Mouse (Mus musculus): ENCODE data around the gene Pi4k2a.

Gene Pi4k2a

GRCm38 (mm10) chr19:42135070-42135469 lies 44.8 kb downstream of the Pi4k2a start:
- no peak for DNase-seq (ENCODE audit: low spot score)

- no peak for DNase-seq (ENCODE audit: low spot score)
Measured at GRCm38 (mm10) chr19:42136126-42136525, 45.9 kb downstream of the Pi4k2a start.

GRCm38 (mm10) chr19:42137167-42137672 lies 47.0 kb downstream of the Pi4k2a start:
- DNase-seq (ENCODE audit: low spot score): no peak

- no peak for DNase-seq (ENCODE audit: low spot score)
Measured at GRCm38 (mm10) chr19:42138517-42139285, 48.4 kb downstream of the Pi4k2a start.

- DNase-seq (ENCODE audit: low spot score): no peak
Measured at GRCm38 (mm10) chr19:42139724-42140517, 49.7 kb downstream of the Pi4k2a start.

- no peak for DNase-seq (ENCODE audit: low spot score)
Measured at GRCm38 (mm10) chr19:42141998-42142397, 51.7 kb downstream of the Pi4k2a start.

- DNase-seq (ENCODE audit: low spot score): no peak
Measured at GRCm38 (mm10) chr19:42142757-42143156, 52.5 kb downstream of the Pi4k2a start.

- DNase-seq (ENCODE audit: low spot score): no peak
Measured at GRCm38 (mm10) chr19:42144067-42144466, 53.8 kb downstream of the Pi4k2a start.

GRCm38 (mm10) chr19:42144541-42145167 lies 54.4 kb downstream of the Pi4k2a start:
- DNase-seq (ENCODE audit: low spot score): peak; percentile 83

- DNase-seq (ENCODE audit: low spot score): no peak
Measured at GRCm38 (mm10) chr19:42145210-42145609, 54.9 kb downstream of the Pi4k2a start.

GRCm38 (mm10) chr19:42145731-42146130 lies 55.5 kb downstream of the Pi4k2a start:
- DNase-seq (ENCODE audit: low spot score): no peak

GRCm38 (mm10) chr19:42146276-42147010 lies 56.2 kb downstream of the Pi4k2a start:
- DNase-seq (ENCODE audit: low spot score): no peak

- no peak for DNase-seq (ENCODE audit: low spot score)
Measured at GRCm38 (mm10) chr19:42147170-42147768, 57.0 kb downstream of the Pi4k2a start, which contains the start of gene Marveld1. Marveld1 (plus strand) TSS chr19:42147400.

- DNase-seq (ENCODE audit: low spot score): no peak
Measured at GRCm38 (mm10) chr19:42147769-42148568, 57.7 kb downstream of the Pi4k2a start.

GRCm38 (mm10) chr19:42148569-42148860 lies 58.2 kb downstream of the Pi4k2a start:
- no peak for DNase-seq (ENCODE audit: low spot score)

GRCm38 (mm10) chr19:42151990-42152389 lies 61.7 kb downstream of the Pi4k2a start:
- peak; percentile 80 for DNase-seq (ENCODE audit: low spot score)

GRCm38 (mm10) chr19:42157493-42158237 lies 67.4 kb downstream of the Pi4k2a start:
- DNase-seq (ENCODE audit: low spot score): no peak

GRCm38 (mm10) chr19:42158246-42159017 lies 68.2 kb downstream of the Pi4k2a start:
- DNase-seq (ENCODE audit: low spot score): no peak

- no peak for DNase-seq (ENCODE audit: low spot score)
Measured at GRCm38 (mm10) chr19:42163764-42164163, 73.5 kb downstream of the Pi4k2a start, which contains the start of gene Zfyve27. Zfyve27 (plus strand) TSS chr19:42163951.

Data from left cerebral cortex, adult 11 months (tissue).